Comparison of ENCODE assay signal across 8 mouse cellular contexts in genomic region chr14:123513376-123514141, GRCm38 (mm10).
DNase-seq lines count a peak whose midpoint lies in the region; ATAC-seq lines count a peak whose summit lies in the region.
"Had no signal": no experiment of that assay in that cellular context is flagged by ENCODE, and none has a peak within 500 bp of the region (broad histone marks: within the 10 kb centered on the region; RNA-seq: fewer than 3 reads in every experiment).

No protein-coding gene starts in this region.

- H3K27ac ChIP-seq in hindbrain, embryonic 13.5 days = peak overlapping the region; percentile 78
- H3K27ac ChIP-seq in limb, embryonic 12.5 days = no peak overlapping the region
- H3K27ac ChIP-seq: macrophage had no signal

- no peak overlapping the region for H3K9ac ChIP-seq in hindbrain, embryonic 13.5 days
- H3K9ac ChIP-seq in limb, embryonic 12.5 days (replicated peaks) = no peak overlapping the region

- DNase-seq in MN1 (ENCODE audit: low spot score) = peak; percentile 65
- DNase-seq in embryo, embryonic 10 days (ENCODE audit: low spot score) = peak; percentile 89
- peak; percentile 49 to 67 for DNase-seq in right cerebral cortex, postnatal 36 days (ENCODE audit: low spot score in 2 of 2)
- DNase-seq in thymus, postnatal 10 days (ENCODE audit: low spot score in 2 of 2) = no peak
- no peak for DNase-seq in adrenal gland, adult 18-20 months (ENCODE audit: low spot score in 2 of 2)

- H3K4me2 ChIP-seq in hindbrain, embryonic 13.5 days = 0 out of 2 replicates have a peak overlapping the region, but pooled peaks have one; percentile 22
- no peak overlapping the region for H3K4me2 ChIP-seq in limb, embryonic 12.5 days

- H3K4me1 ChIP-seq in hindbrain, embryonic 13.5 days (replicated peaks) = peaks cover 16% of the 10 kb centered on the region
- no peaks in the 10 kb centered on the region for H3K4me1 ChIP-seq in limb, embryonic 12.5 days (replicated peaks)

- 18% methylated on average over 8 of the region's 8 CpGs for WGBS in hindbrain, embryonic 13.5 days
- 39% methylated on average over 8 of the region's 8 CpGs for WGBS in limb, embryonic 12.5 days

- H3K9me3 ChIP-seq in hindbrain, embryonic 13.5 days = no peaks in the 10 kb centered on the region
- H3K9me3 ChIP-seq in limb, embryonic 12.5 days = no peaks in the 10 kb centered on the region

- H3K4me3 ChIP-seq in hindbrain, embryonic 13.5 days = no peak overlapping the region
- H3K4me3 ChIP-seq in limb, embryonic 12.5 days (replicated peaks) = no peak overlapping the region

- no peaks in the 10 kb centered on the region for H3K27me3 ChIP-seq in hindbrain, embryonic 13.5 days
- H3K27me3 ChIP-seq in limb, embryonic 12.5 days = no peaks in the 10 kb centered on the region

- no peaks in the 10 kb centered on the region for H3K36me3 ChIP-seq in hindbrain, embryonic 13.5 days
- H3K36me3 ChIP-seq in limb, embryonic 12.5 days = no peaks in the 10 kb centered on the region

- peak; percentile 98 for ATAC-seq in hindbrain, embryonic 13.5 days (ENCODE audit: low FRiP score)
- ATAC-seq in limb, embryonic 12.5 days (ENCODE audit: insufficient number of reproducible peaks, insufficient read depth, low FRiP score, low TSS enrichment, low read depth) = peak; percentile 92; the same call in 1 of the 2 replicates

Comparison
In these comparisons a context has a peak if more than half of its experiments do, and no peak if none do; other contexts are left out.
1. DNase-seq: peak in MN1 (single experiment), embryo, embryonic 10 days (single experiment) and right cerebral cortex, postnatal 36 days (2 of 2); none in thymus, postnatal 10 days (0 of 2) and adrenal gland, adult 18-20 months (0 of 2).